ENCODE assay signal across 11 mouse cellular contexts in the genomic region with DNA sequence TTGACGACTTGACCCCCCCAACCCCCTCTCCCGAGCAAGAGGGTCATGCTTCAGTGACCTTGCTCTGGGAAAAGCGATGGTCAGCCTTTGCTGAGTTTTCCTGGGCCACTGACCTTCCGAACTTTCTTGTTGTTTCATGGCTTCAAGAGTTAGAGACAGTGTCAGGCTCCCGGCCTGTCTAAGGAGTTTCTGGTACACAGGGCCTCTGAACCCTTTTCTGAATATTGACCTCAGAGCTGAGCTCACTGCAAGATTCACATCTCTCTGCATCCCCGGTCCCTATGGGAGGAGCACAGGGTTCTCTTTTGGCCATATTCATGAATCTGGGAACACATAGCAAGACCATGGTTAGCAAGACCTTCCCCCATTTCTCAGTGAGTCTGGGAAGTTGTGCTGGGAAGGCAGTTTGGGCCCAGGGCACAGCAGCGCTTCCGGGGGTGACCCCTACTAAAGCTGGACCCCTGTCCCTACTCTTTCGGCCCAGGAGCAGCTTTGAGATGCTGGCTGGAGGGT. TPM values are rescaled to one million over a fixed set of nuclear protein-coding genes. Genes with fewer than 3 reads are reported as not detected.
DNase-seq lines count a peak whose midpoint lies in the region; ATAC-seq and TF ChIP-seq lines count a peak whose summit lies in the region.
"Had no signal": no experiment of that assay in that cellular context is flagged by ENCODE, and none has a peak within 500 bp of the region (broad histone marks: within the 10 kb centered on the region; RNA-seq: fewer than 3 reads in every experiment).

No protein-coding gene starts in this region.

- no peaks in the 10 kb centered on the region for H3K9me3 ChIP-seq in forebrain, embryonic 10.5 days
- H3K9me3 ChIP-seq in hindbrain, embryonic 14.5 days (ENCODE audit: control insufficient read depth, low read length) = no peaks in the 10 kb centered on the region
- H3K9me3 ChIP-seq in midbrain, postnatal 0 days (ENCODE audit: low read length) = no peaks in the 10 kb centered on the region

- peak overlapping the region; percentile 35; the same call in 1 of the 2 replicates for H3K9ac ChIP-seq in hindbrain, embryonic 14.5 days
- 0 out of 2 replicates have a peak overlapping the region, but pooled peaks have one; percentile 24 for H3K9ac ChIP-seq in midbrain, postnatal 0 days (replicated peaks; ENCODE audit: low read length, poor library complexity, severe bottlenecking)

- peaks cover 68% of the 10 kb centered on the region for H3K4me1 ChIP-seq in forebrain, embryonic 10.5 days
- peaks cover 5% of the 10 kb centered on the region for H3K4me1 ChIP-seq in hindbrain, embryonic 14.5 days (replicated peaks; ENCODE audit: control insufficient read depth, insufficient read depth, low read length)
- H3K4me1 ChIP-seq in midbrain, postnatal 0 days (ENCODE audit: insufficient read depth, low read length) = peaks cover 7% of the 10 kb centered on the region; the same call in 1 of the 2 replicates

- peak overlapping the region; percentile 98 for H3K27ac ChIP-seq in forebrain, embryonic 10.5 days
- H3K27ac ChIP-seq in hindbrain, embryonic 14.5 days = peak overlapping the region; percentile 99
- H3K27ac ChIP-seq in midbrain, postnatal 0 days (ENCODE audit: low read depth, low read length) = peak overlapping the region; percentile 68
- H3K27ac ChIP-seq in gastrocnemius, adult 2 months = no peak overlapping the region

- H3K4me2 ChIP-seq in hindbrain, embryonic 14.5 days (replicated peaks) = peak overlapping the region; percentile 91
- H3K4me2 ChIP-seq in midbrain, postnatal 0 days (ENCODE audit: low read depth, low read length, poor library complexity, severe bottlenecking) = peak overlapping the region; percentile 64; the same call in 1 of the 2 replicates

- intact Hi-C loops in gastrocnemius, adult 2 months (cut with DNase I) = loop anchor here (1.0 to 10.0 kb wide), 2 partner anchors 98 to 228 kb away; no protein-coding TSS in a partner anchor

- H3K36me3 ChIP-seq in forebrain, embryonic 10.5 days (replicated peaks) = peaks cover 10% of the 10 kb centered on the region
- no peaks in the 10 kb centered on the region for H3K36me3 ChIP-seq in hindbrain, embryonic 14.5 days (replicated peaks; ENCODE audit: control insufficient read depth, insufficient read depth)
- no peaks in the 10 kb centered on the region for H3K36me3 ChIP-seq in midbrain, postnatal 0 days (ENCODE audit: insufficient read depth, low read length)

- WGBS in forebrain, embryonic 10.5 days = 3% methylated on average over 9 of the region's 9 CpGs
- 7% methylated on average over 9 of the region's 9 CpGs for WGBS in hindbrain, embryonic 14.5 days
- WGBS in midbrain, postnatal 0 days = 19% methylated on average over 9 of the region's 9 CpGs

- TF ChIP-seq POLR2A in brain, embryonic 14.5 days (IDR thresholded peaks at IDR 0.05; ENCODE audit: borderline replicate concordance, extremely low read depth, insufficient read depth, insufficient read length, poor library complexity, severe bottlenecking) = no peak

- H3K27me3 ChIP-seq in forebrain, embryonic 10.5 days (ENCODE audit: poor library complexity, severe bottlenecking) = peaks cover 97% of the 10 kb centered on the region
- H3K27me3 ChIP-seq in hindbrain, embryonic 14.5 days (ENCODE audit: control insufficient read depth, insufficient read depth, low read length) = peaks cover 18% of the 10 kb centered on the region
- peaks cover 11% of the 10 kb centered on the region for H3K27me3 ChIP-seq in midbrain, postnatal 0 days (ENCODE audit: insufficient read depth, low read length)

- peak overlapping the region; percentile 86 for H3K4me3 ChIP-seq in forebrain, embryonic 10.5 days
- H3K4me3 ChIP-seq in hindbrain, embryonic 14.5 days (replicated peaks; ENCODE audit: low read length) = no peak overlapping the region
- H3K4me3 ChIP-seq in midbrain, postnatal 0 days (ENCODE audit: low read depth, low read length) = no peak overlapping the region
- H3K4me3 ChIP-seq in gastrocnemius, adult 2 months = no peak overlapping the region

- peak; percentile 47 for DNase-seq in brain, embryonic 14.5 days (ENCODE audit: low read depth)
- peak; percentile 58 for DNase-seq in forebrain, embryonic 10.5 days (ENCODE audit: extremely low spot score, low spot score)
- DNase-seq in hindbrain, embryonic 14.5 days (ENCODE audit: low spot score) = no peak
- DNase-seq in midbrain, postnatal 0 days (ENCODE audit: low spot score) = no peak
- no peak for DNase-seq in spleen, adult 18-20 months
- DNase-seq in retina, embryonic 14.5 days (ENCODE audit: low spot score) = no peak
- DNase-seq in gastrocnemius, adult 2 months = no peak
- DNase-seq: gastrocnemius, postnatal 14 days; kidney, postnatal 36 days; liver; right cerebral cortex, postnatal 14 days had no signal

- no peak for TF ChIP-seq CTCF in brain, embryonic 14.5 days (IDR thresholded peaks at IDR 0.05; ENCODE audit: borderline replicate concordance, extremely low read depth, insufficient read depth, insufficient read length)
- no peak for TF ChIP-seq CTCF in midbrain, postnatal 0 days (IDR thresholded peaks at IDR 0.05)
- no peak for TF ChIP-seq CTCF in gastrocnemius, adult 2 months (IDR thresholded peaks at IDR 0.05)

- ATAC-seq in hindbrain, embryonic 14.5 days (ENCODE audit: low FRiP score) = no peak
- ATAC-seq in midbrain, postnatal 0 days (ENCODE audit: low FRiP score) = no peak

RNA-seq across cellular contexts. Expression of a gene that starts 30.7 kb away (rescaled TPM):
- polyA plus RNA-seq in brain, embryonic 14.5 days (2012; rRNA removed) = 44.7 and 55.4 TPM in 2 replicates
- 42.1 and 46.4 TPM in 2 replicates for polyA plus RNA-seq in forebrain, embryonic 10.5 days (2016; fragmentation: Nextera tagmentation; extraction: Ambion mirVana)
- polyA plus RNA-seq in hindbrain, embryonic 14.5 days (2014; fragmentation: Nextera tagmentation; extraction: Ambion mirVana) = 26.3 and 28.9 TPM in 2 replicates
- 46.5 and 49.4 TPM in 2 replicates for total RNA-seq in midbrain, postnatal 0 days (2014; rRNA removed)
- polyA plus RNA-seq in midbrain, postnatal 0 days (2015; fragmentation: Nextera tagmentation; extraction: Ambion mirVana) = 16.9 and 18.6 TPM in 2 replicates
- 10 to 100 TPM; 35.2 to 38.4 TPM for total RNA-seq in gastrocnemius, adult 2 months (2021)

Comparison
In these comparisons a context has a peak if more than half of its experiments do, and no peak if none do; other contexts are left out.
1. DNase-seq: peak in brain, embryonic 14.5 days (single experiment) and forebrain, embryonic 10.5 days (single experiment); none in hindbrain, embryonic 14.5 days (single experiment), midbrain, postnatal 0 days (single experiment), spleen, adult 18-20 months (0 of 2), retina, embryonic 14.5 days (single experiment) and gastrocnemius, adult 2 months (single experiment).